Mouse (Mus musculus) heart, embryonic 12.5 days (tissue): ENCODE measurements at regions not wholly inside any gene's neighbourhood (a gene's known extent, or its start where the extent isn't known, plus 50 kb on each side); places are given as distances from the start of the nearest gene placed in this dataset.

ENCODE experiments used
- ATAC-seq: fragments of 200-750 bp; cut with Nextera tagmentation; 2 replicates; pipeline ENCODE4 v1.8.0; 2017; ENCODE audit warnings: moderate TSS enrichment, moderate library complexity; ENCODE audit not compliant: insufficient number of reproducible peaks, low FRiP score
- H3K27ac ChIP-seq: fragments of 300-500 bp; sonication (generic); 2 replicates; pipeline ENCODE4 v1.5.1; 2016; ENCODE audit warnings: mild to moderate bottlenecking, moderate library complexity; ENCODE audit not compliant: poor library complexity, severe bottlenecking
- H3K27me3 ChIP-seq: fragments of 300-500 bp; sonication (generic); replicated peaks from 2 replicates; pipeline ENCODE4 v1.6.1; 2016; ENCODE audit warnings: mild to moderate bottlenecking, moderate library complexity
- H3K36me3 ChIP-seq: fragments of 300-500 bp; sonication (generic); 2 replicates; pipeline ENCODE4 v1.6.1; 2016; ENCODE audit warnings: mild to moderate bottlenecking, moderate library complexity
- H3K4me1 ChIP-seq: fragments of 300-500 bp; sonication (generic); replicated peaks from 2 replicates; pipeline ENCODE4 v1.6.1; 2016; ENCODE audit warnings: mild to moderate bottlenecking
- H3K4me2 ChIP-seq: fragments of 300-500 bp; sonication (generic); 2 replicates; pipeline ENCODE4 v1.6.1; 2016; ENCODE audit warnings: mild to moderate bottlenecking, moderate library complexity
- H3K4me3 ChIP-seq: fragments of 300-500 bp; sonication (generic); 2 replicates; pipeline ENCODE4 v1.5.1; 2016; ENCODE audit warnings: mild to moderate bottlenecking
- H3K9ac ChIP-seq: fragments of 300-500 bp; sonication (generic); 2 replicates; pipeline ENCODE4 v1.6.1; 2016; ENCODE audit warnings: mild to moderate bottlenecking, moderate library complexity
- H3K9me3 ChIP-seq: fragments of 300-500 bp; sonication (generic); replicated peaks from 2 replicates; pipeline ENCODE4 v1.6.1; 2016; ENCODE audit warnings: mild to moderate bottlenecking, moderate library complexity
- WGBS: fragments of 180-500 bp; shearing (Covaris S2); methylation state at CpG from one replicate; pipeline ENCODE4 v1.1.7; 2016; 5-methylcytosine and 5-hydroxymethylcytosine counted together

DNA sequence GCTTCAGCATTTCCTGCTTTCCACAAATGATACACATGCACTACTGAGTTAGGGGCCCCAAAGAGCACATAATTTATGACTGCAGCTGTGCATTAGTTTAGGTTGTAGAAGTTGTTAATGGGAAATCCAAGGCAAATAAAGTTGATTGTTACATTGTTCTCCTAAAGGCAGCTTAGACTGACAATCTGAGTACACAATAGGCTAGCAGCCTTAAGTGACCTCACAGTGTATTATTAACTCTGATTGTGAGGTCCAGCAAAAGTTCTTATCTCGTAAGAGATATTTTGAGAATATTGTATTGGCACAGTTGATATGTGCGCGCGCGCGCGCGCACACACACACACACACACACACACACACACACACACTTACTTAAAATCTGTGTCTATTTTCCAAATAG, 70.5 kb upstream of the Yae1d1 start:
- H3K4me2 ChIP-seq: no peak overlapping the region
- H3K27ac ChIP-seq: no peak overlapping the region
- H3K4me1 ChIP-seq: no peaks in the 10 kb centered on the region
- no peaks in the 10 kb centered on the region for H3K36me3 ChIP-seq
- H3K27me3 ChIP-seq: no peaks in the 10 kb centered on the region
- ATAC-seq: no peak
- H3K4me3 ChIP-seq: no peak overlapping the region
- H3K9me3 ChIP-seq: no peaks in the 10 kb centered on the region
- no peak overlapping the region for H3K9ac ChIP-seq
- 92% methylated on average over 8 of the region's 8 CpGs for WGBS

DNA sequence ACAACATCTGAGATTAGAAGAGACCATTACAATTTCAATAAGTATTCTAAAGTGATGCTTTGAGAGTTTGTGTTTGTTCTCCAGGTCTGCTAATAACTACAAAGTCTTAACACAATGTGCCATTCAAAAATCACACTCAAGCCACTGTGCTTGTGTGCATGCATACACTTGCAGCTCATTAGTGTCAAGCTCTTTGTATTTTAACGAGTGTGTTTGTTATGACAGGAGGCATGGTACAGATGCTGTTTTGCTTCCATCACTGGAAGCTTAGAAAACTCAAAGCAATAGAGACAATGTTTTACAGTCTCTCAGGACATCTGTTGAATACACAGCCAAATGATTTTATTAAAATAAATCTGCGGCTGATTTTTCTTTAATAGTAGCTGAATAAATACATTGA, 67.1 kb upstream of the Yae1d1 start:
- WGBS: 77% methylated on average over 2 of the region's 2 CpGs
- H3K27me3 ChIP-seq: no peaks in the 10 kb centered on the region; the same call in 1 of the 2 replicates
- no peak for ATAC-seq
- no peak overlapping the region for H3K27ac ChIP-seq
- no peaks in the 10 kb centered on the region for H3K9me3 ChIP-seq
- no peak overlapping the region for H3K9ac ChIP-seq
- no peaks in the 10 kb centered on the region for H3K4me1 ChIP-seq
- no peak overlapping the region for H3K4me3 ChIP-seq
- no peaks in the 10 kb centered on the region for H3K36me3 ChIP-seq
- H3K4me2 ChIP-seq: no peak overlapping the region

DNA sequence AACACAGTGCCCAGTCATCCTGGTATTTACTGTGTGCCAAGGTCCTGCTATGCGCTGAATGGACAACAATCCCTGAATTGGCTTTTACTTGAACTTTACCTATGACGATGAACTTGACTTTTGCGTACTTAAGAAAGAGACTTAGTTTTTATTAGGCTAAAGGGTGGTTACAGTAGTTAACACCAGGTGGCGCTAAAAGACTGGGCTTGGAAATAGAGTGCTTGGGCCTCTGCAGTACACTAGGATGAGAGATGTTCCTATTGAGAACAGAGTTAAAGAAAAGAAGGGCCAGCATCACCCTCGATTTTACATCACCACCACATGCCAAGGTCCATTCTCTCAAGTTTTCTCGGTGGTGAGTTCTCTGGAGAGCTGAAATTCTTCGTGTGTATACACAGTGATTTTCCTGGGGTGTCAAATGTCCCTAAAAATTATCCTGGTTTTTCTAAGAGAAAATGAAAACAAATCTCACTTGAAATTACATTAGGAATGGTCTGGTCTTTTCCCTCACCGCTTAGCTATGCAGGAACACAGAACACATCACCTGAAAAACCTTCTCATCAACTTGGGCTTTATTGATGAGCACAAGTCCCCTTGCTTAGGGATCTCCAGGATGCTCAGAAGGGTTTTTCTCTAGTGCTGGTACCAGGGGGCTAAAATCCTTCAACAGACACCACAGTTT, 64.2 kb upstream of the Yae1d1 start:
- 27% methylated on average over 8 of the region's 8 CpGs for WGBS
- Histone ChIP-seq H3K4me1 (no peaks in the 10 kb centered on the region), H3K27ac (no peak overlapping the region), H3K4me2 (no peak overlapping the region), H3K9me3 (peaks cover 7% of the 10 kb centered on the region; the same call in 1 of the 2 replicates), H3K9ac (no peak overlapping the region), H3K4me3 (no peak overlapping the region), H3K27me3 (no peaks in the 10 kb centered on the region; the same call in 1 of the 2 replicates), H3K36me3 (no peaks in the 10 kb centered on the region)
- 0 out of 2 replicates have a peak, but pooled peaks have one; percentile 63 for ATAC-seq

DNA sequence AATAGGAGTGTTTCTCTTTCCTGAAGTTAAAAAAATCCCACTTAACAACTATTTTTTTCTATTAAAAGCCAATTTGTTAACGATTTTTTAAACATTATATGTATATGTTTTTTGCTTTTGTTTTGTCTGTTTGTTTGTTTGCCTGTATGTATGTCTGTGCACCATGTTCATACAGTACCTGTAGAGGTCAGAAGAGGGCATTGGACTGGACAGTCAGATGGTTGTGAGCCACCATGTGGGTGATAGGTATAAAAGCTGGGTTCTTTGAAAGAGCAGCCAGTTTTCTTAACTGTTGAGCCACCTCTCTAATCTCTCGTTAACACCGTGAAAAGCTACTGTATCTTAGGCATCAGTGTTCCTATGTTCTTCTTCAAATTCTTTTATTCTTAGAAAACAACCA, 63.7 kb upstream of the Yae1d1 start:
- Histone ChIP-seq H3K9me3 (peaks cover 12% of the 10 kb centered on the region), H3K9ac (no peak overlapping the region), H3K4me2 (no peak overlapping the region), H3K27me3 (no peaks in the 10 kb centered on the region; the same call in 1 of the 2 replicates), H3K4me1 (no peaks in the 10 kb centered on the region), H3K36me3 (no peaks in the 10 kb centered on the region), H3K4me3 (no peak overlapping the region), H3K27ac (no peak overlapping the region)
- 54% methylated on average over 3 of the region's 3 CpGs for WGBS
- no peak for ATAC-seq

DNA sequence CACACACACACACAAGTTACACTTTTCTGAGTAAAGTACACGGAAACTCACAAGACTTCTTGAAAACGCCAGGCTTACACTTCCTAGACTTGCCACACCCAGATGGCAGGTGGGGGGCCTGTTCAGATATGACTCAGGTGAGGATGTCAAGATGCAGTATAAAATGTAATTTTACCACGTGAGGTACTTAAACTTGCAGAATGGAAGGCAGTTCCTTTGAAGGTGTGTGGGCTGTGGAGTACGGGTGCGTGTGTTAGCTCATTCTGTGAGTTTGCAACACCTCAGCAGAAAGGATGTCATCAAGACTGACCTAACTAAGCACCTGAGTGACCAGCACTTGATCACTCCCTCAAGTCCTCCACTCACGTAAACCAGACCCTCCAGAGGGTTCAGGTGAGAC, 50.0 kb upstream of the Yae1d1 start:
- 79% methylated on average over 6 of the region's 6 CpGs for WGBS

More for the DNA sequence above, 50.0 kb upstream of the Yae1d1 start:
- H3K36me3 ChIP-seq: no peaks in the 10 kb centered on the region
- ATAC-seq: no peak
- no peak overlapping the region for H3K27ac ChIP-seq
- no peak overlapping the region for H3K4me3 ChIP-seq
- no peaks in the 10 kb centered on the region for H3K4me1 ChIP-seq
- H3K27me3 ChIP-seq: no peaks in the 10 kb centered on the region
- H3K4me2 ChIP-seq: no peak overlapping the region
- no peak overlapping the region for H3K9ac ChIP-seq
- H3K9me3 ChIP-seq: 0 out of 2 replicates have a peak, but pooled peaks cover 4% of the 10 kb centered on the region
